ENCODE assay signal across 1 mouse cellular context in the genomic region with DNA sequence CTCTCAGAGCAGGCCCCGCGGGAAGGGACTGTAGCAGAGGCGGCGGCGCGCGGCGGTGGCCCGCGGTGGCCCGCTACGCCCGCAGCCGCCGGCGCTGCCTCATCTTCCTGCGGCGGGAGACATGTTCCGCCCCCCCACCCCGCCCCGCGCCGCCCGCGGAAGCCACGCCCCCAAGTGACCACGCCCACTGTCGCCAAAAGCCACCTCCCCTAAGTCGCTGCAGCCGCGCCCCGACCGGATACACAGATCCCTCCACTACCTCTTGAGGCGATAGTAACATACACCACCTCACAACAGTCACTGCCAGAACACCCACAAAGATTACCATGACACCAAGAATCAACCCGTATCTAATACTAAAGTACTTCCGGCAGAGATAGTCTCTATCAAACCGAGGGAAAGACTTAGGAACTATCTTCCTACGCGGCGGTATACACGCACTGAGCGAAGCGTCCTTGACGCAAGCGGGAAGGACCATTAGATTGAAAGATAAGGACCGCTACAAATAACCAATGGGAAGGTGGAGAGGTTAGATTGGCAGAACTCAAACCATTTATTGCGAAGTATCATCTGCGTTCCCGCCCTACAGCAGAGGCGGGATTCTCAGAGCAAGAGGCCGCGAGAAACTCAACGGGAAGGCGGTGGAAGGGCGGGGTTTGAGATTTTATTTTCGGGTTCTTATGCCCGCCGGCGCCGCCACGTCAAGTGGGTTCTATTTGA.
A peak's percentile ranks its signal among the peaks of the same experiment; 100 is the strongest.
TF ChIP-seq lines count a peak whose summit lies in the region.

A gene (minus strand): TSS at position 135 of the 720 bp plus-strand sequence.

TF ChIP-seq in CH12.LX, 34 proteins besides CTCF, POLR2A, EP300 and RAD21 (continued from another document):
- peak; percentile 46; the same call in 1 of the 2 replicates for TF ChIP-seq TCF12 (IDR thresholded peaks at IDR 0.05; ENCODE audit: low read depth, low read length)
- TF ChIP-seq MEF2A (IDR thresholded peaks at IDR 0.05; ENCODE audit: borderline replicate concordance, low read depth, low read length) = no peak
- no peak for TF ChIP-seq PAX5 (IDR thresholded peaks at IDR 0.05; ENCODE audit: low read length)
- TF ChIP-seq E2F4 (IDR thresholded peaks at IDR 0.05; ENCODE audit: insufficient replicate concordance, low read depth, low read length) = peak; percentile 85; the same call in 1 of the 2 replicates
- TF ChIP-seq MAFK (IDR thresholded peaks at IDR 0.05; ENCODE audit: insufficient replicate concordance, low read length) = no peak
- TF ChIP-seq TBP (conservative IDR thresholded peaks at IDR 0.05; ENCODE audit: low read depth, low read length) = peak; percentile 83
- no peak; the same call in 1 of the 2 replicates for TF ChIP-seq MXI1 (IDR thresholded peaks at IDR 0.05; ENCODE audit: low read depth, low read length)
- TF ChIP-seq POLR2AphosphoS2 (IDR thresholded peaks at IDR 0.05; ENCODE audit: low read depth, low read length) = no peak
- TF ChIP-seq USF1 (IDR thresholded peaks at IDR 0.05; ENCODE audit: low read depth, low read length) = no peak
- TF ChIP-seq IRF4 (IDR thresholded peaks at IDR 0.05; ENCODE audit: low read depth, low read length) = peak; percentile 30; the same call in 1 of the 2 replicates
- TF ChIP-seq JUN (IDR thresholded peaks at IDR 0.05; ENCODE audit: insufficient read depth, low read depth, low read length) = no peak
- TF ChIP-seq SIN3A (IDR thresholded peaks at IDR 0.05; ENCODE audit: low read length) = peak; percentile 70
